Mouse (Mus musculus): Measurements from ENCODE around the gene Slc38a7.
"Not testable (repeated sequence)": the region's sequence is repeated elsewhere in the genome, so short reads cannot be mapped to it uniquely, and the experiment has no call there.

Slc38a7 gene

GRCm38 (mm10) chr8:95807861-95808260 lies 45.5 kb downstream of the Slc38a7 start:
- peak; percentile 92 for DNase-seq (ENCODE audit: low read depth, low spot score)

DNA sequence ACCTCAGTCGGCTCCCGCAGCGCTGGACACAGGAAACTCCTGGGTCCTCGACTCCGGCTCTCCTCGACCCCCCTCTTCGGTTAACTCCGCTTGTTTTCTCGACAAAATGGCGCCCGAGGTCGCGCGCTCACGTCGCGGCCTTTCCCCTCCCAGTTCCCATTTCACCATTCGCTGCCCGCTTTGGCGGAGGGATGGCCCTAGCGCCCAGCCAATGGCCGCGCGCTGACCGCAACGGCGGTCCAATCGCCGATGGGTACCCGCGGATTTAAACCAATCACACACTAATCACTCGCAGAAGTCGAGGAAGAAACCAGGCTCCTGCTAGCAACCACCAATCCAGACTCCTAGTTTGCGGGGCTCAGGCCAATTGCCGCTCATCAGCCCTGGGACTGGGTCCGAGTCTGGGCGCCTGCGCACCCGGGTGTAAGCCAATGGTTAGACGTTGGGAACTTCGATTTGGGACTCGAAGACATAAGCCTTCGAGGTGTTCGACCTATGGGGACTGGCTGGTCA lies 46.0 kb downstream of the Slc38a7 start, which contains the start of gene Cnot1:
Gene Cnot1 (minus strand): TSS at position 134 of the 513 bp plus-strand sequence.
- peak; percentile 89 for DNase-seq (ENCODE audit: low read depth, low spot score)

DNA sequence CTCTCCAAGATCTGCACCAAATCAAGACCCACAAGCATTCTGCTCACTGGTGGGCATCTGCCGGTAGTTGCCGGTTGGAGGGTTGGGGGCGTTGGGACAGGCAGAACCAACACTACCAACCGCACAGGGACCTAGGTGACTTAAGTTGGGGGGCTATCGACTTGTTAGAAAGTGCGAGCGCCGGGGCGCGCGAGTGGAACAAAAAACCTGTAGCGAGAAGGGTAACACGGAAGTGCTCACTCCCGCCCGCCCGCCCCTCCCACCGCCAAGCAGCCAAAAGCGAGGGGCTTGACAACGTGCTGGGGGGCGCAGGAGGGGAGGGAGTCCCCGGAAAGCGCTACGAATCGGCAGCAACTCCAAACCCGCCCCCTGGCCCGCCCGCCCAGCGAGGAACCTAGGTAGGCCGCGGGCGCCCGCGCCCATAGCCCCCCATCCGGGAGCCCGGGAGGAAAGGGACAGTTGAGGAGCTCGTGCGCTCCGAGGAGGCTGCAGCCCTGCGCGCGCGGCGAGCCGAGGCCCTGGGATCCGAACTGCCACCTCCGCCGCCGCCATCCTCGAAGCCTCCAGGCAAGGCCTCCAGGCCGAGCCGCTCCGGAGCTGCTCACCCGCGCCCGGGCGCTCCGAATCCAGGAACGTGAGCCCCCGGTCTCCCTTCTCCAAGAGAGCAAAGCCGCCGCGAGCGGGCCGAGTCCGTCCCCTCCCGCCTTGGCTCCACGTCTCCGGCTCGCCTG lies 46.7 kb downstream of the Slc38a7 start:
- DNase-seq (ENCODE audit: low read depth, low spot score) = no peak

DNA sequence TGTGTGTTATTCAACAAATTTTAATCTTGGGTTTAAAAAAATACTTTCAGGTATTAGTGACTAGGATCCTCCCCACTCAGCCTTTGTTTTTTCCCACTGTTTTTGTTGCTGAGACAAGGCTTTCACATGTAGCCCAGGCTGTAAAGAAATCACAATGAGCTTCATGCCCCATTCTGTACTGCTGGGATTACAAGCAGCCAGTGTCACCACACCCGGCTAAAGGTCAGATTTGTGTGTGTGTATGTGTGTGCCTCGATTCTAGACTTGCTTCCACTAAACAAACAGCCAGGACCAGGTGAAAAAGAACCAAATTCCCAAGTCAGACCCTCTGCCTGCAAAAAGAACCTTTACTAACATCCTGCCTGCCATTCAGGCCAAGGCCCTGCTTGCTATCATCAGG lies 47.9 kb downstream of the Slc38a7 start:
- DNase-seq (ENCODE audit: low read depth, low spot score) = no peak

GRCm38 (mm10) chr8:95802231-95802630 lies 51.1 kb downstream of the Slc38a7 start:
- no peak for DNase-seq (ENCODE audit: low read depth, low spot score)

DNA sequence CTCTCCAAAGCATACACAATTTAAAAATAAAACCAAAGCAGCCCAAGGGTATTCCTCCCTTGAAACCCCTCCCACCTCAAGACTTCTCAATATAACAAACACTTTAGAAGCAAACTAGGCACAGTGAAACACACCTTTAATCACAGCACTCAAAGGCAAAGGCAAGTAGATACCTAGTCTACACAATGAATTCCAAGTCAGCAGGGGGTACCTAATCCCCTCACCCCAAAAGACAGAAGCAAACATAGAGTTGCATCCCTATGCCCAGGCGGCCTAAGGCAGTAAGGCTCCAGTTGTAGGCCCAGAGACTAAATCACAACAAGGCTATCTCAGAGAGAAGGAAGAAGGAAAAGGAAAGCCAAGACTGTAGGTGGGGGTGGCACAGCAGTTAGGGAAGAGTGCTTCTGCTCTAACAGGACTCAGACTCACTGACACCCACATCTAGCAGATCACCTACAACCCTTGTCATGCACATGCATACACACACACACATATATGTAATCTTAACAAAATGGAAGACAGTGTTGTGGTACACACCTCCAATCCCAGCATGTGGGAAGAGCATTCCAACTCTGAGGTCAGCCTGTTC lies 51.8 kb downstream of the Slc38a7 start:
- no peak for DNase-seq (ENCODE audit: low read depth, low spot score)

GRCm38 (mm10) chr8:95800353-95800752 lies 53.0 kb downstream of the Slc38a7 start:
- DNase-seq (ENCODE audit: low read depth, low spot score) = no peak

GRCm38 (mm10) chr8:95799891-95800290 lies 53.4 kb downstream of the Slc38a7 start:
- no peak for DNase-seq (ENCODE audit: low read depth, low spot score)

GRCm38 (mm10) chr8:95799117-95799516 lies 54.2 kb downstream of the Slc38a7 start:
- DNase-seq (ENCODE audit: low read depth, low spot score) = no peak

DNA sequence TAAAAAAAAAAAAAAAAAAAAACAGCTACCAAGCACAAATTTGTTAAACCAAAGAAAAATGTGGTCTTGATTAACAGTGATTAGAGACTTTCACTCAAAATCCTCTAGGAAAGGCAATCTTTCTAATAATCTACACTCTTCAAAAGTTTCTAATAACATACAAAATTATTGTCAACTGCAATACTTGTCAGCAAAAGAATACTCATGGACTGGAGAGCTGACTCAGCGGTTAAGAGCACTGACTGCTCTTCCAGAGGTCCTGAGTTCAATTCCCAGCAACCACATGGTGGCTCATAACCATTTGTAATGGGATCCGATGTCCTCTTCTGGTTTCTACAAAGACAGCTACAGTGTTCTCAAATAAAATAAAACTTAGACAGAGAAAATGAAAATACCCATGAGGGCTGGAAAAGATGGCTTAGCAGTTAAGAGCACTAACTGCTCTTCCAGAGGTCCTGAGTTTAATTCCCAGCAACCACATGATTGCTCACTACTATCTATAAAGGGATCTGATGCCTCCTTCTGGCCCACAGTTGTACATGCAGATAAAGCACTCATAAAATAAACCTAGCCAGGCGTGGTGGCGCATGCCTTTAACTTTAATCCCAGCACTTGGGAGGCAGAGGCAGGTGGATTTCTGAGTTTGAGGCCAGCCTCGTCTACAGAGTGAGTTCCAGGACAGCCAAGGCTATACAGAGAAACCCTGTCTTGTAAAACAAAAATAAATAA lies 57.8 kb downstream of the Slc38a7 start:
- not testable (repeated sequence) for DNase-seq (ENCODE audit: low read depth, low spot score)

All from retina, adult 2 months (tissue).